Mouse (Mus musculus): Measurements from ENCODE around the gene Iqgap2. TPM values are rescaled to one million over a fixed set of nuclear protein-coding genes. Genes with fewer than 3 reads are reported as not detected.

The Iqgap2 gene
- polyA plus RNA-seq, 1 experiment from 2014 or later, result 12.6 TPM

GRCm38 (mm10) chr13:95638894-95639293 is 252.8 kb downstream of the Iqgap2 start:
- H3K4me1 ChIP-seq, result peaks cover 32% of the 10 kb centered on the region
- H3K9ac ChIP-seq, result no peak overlapping the region
- peaks cover 4% of the 10 kb centered on the region; the same call in 1 of the 2 replicates for H3K36me3 ChIP-seq
- H3K4me2 ChIP-seq (replicated peaks), result no peak overlapping the region
- H3K27ac ChIP-seq, result no peak overlapping the region
- no peaks in the 10 kb centered on the region for H3K9me3 ChIP-seq
- no peak overlapping the region for H3K4me3 ChIP-seq
- 23% methylated on average over 5 of the region's 5 CpGs for WGBS
- no peak for ATAC-seq (ENCODE audit: low FRiP score, low read depth)
- H3K27me3 ChIP-seq, result no peaks in the 10 kb centered on the region

GRCm38 (mm10) chr13:95637737-95638136 is 254.0 kb downstream of the Iqgap2 start:
- no peak overlapping the region for H3K9ac ChIP-seq
- no peaks in the 10 kb centered on the region for H3K9me3 ChIP-seq
- no peaks in the 10 kb centered on the region for H3K27me3 ChIP-seq
- H3K36me3 ChIP-seq, result no peaks in the 10 kb centered on the region
- WGBS, result 80% methylated on average over 10 of the region's 10 CpGs
- no peak overlapping the region for H3K4me3 ChIP-seq
- no peak overlapping the region for H3K4me2 ChIP-seq (replicated peaks)
- no peak overlapping the region for H3K27ac ChIP-seq
- ATAC-seq (ENCODE audit: low FRiP score, low read depth), result no peak
- H3K4me1 ChIP-seq, result peaks cover 22% of the 10 kb centered on the region

GRCm38 (mm10) chr13:95635301-95635700 is 256.4 kb downstream of the Iqgap2 start:
- no peak for ATAC-seq (ENCODE audit: low FRiP score, low read depth)
- H3K4me3 ChIP-seq, result no peak overlapping the region
- H3K27ac ChIP-seq, result no peak overlapping the region
- H3K4me2 ChIP-seq (replicated peaks), result no peak overlapping the region
- H3K27me3 ChIP-seq, result no peaks in the 10 kb centered on the region
- no peaks in the 10 kb centered on the region for H3K9me3 ChIP-seq
- H3K4me1 ChIP-seq, result peaks cover 20% of the 10 kb centered on the region
- 90% methylated on average over 12 of the region's 12 CpGs for WGBS
- peaks cover 11% of the 10 kb centered on the region for H3K36me3 ChIP-seq
- H3K9ac ChIP-seq, result no peak overlapping the region

GRCm38 (mm10) chr13:95634451-95634850 is 257.3 kb downstream of the Iqgap2 start:
- no peak for ATAC-seq (ENCODE audit: low FRiP score, low read depth)
- peaks cover 16% of the 10 kb centered on the region for H3K36me3 ChIP-seq
- no peak overlapping the region for H3K9ac ChIP-seq
- 42% methylated on average over 2 of the region's 2 CpGs for WGBS
- no peak overlapping the region for H3K27ac ChIP-seq
- no peaks in the 10 kb centered on the region for H3K27me3 ChIP-seq
- no peak overlapping the region for H3K4me2 ChIP-seq (replicated peaks)
- no peaks in the 10 kb centered on the region for H3K9me3 ChIP-seq
- H3K4me3 ChIP-seq, result no peak overlapping the region
- H3K4me1 ChIP-seq, result peaks cover 16% of the 10 kb centered on the region

GRCm38 (mm10) chr13:95633384-95633783 is 258.3 kb downstream of the Iqgap2 start:
- Histone ChIP-seq H3K36me3 (peaks cover 24% of the 10 kb centered on the region), H3K9ac (no peak overlapping the region), H3K4me3 (no peak overlapping the region), H3K4me1 (peaks cover 6% of the 10 kb centered on the region), H3K27me3 (no peaks in the 10 kb centered on the region), H3K9me3 (no peaks in the 10 kb centered on the region), H3K4me2 (replicated peaks) (no peak overlapping the region), H3K27ac (no peak overlapping the region)
- no peak for ATAC-seq (ENCODE audit: low FRiP score, low read depth)
- no CpG with 5 or more reads among the region's 2 CpGs for WGBS

- WGBS, result 83% methylated on average over 6 of the region's 6 CpGs
Measured at GRCm38 (mm10) chr13:95632144-95632543, 259.6 kb downstream of the Iqgap2 start.

GRCm38 (mm10) chr13:95630747-95631146 is 261.0 kb downstream of the Iqgap2 start:
- Histone ChIP-seq H3K27ac (no peak overlapping the region), H3K36me3 (peaks cover 28% of the 10 kb centered on the region), H3K9ac (no peak overlapping the region), H3K9me3 (no peaks in the 10 kb centered on the region), H3K4me1 (no peaks in the 10 kb centered on the region; the same call in 1 of the 2 replicates), H3K27me3 (no peaks in the 10 kb centered on the region), H3K4me2 (replicated peaks) (no peak overlapping the region), H3K4me3 (no peak overlapping the region)
- ATAC-seq (ENCODE audit: low FRiP score, low read depth), result no peak
- WGBS, result 78% methylated on average over 2 of the region's 2 CpGs

More at GRCm38 (mm10) chr13:95632144-95632543, 259.6 kb downstream of the Iqgap2 start:
- Histone ChIP-seq H3K9me3 (no peaks in the 10 kb centered on the region), H3K27me3 (no peaks in the 10 kb centered on the region), H3K4me1 (no peaks in the 10 kb centered on the region; the same call in 1 of the 2 replicates), H3K27ac (no peak overlapping the region), H3K4me3 (no peak overlapping the region), H3K4me2 (replicated peaks) (no peak overlapping the region), H3K36me3 (peaks cover 28% of the 10 kb centered on the region), H3K9ac (no peak overlapping the region)
- ATAC-seq (ENCODE audit: low FRiP score, low read depth), result no peak

GRCm38 (mm10) chr13:95629751-95630150 is 262.0 kb downstream of the Iqgap2 start:
- Histone ChIP-seq H3K27me3 (no peaks in the 10 kb centered on the region), H3K9ac (no peak overlapping the region), H3K27ac (no peak overlapping the region), H3K36me3 (peaks cover 28% of the 10 kb centered on the region), H3K4me2 (replicated peaks) (no peak overlapping the region), H3K4me3 (no peak overlapping the region), H3K9me3 (no peaks in the 10 kb centered on the region), H3K4me1 (no peaks in the 10 kb centered on the region; the same call in 1 of the 2 replicates)
- no peak for ATAC-seq (ENCODE audit: low FRiP score, low read depth)
- WGBS, result 84% methylated on average over 10 of the region's 10 CpGs

GRCm38 (mm10) chr13:95626696-95627095 is 265.0 kb downstream of the Iqgap2 start:
- no peak overlapping the region for H3K4me3 ChIP-seq
- peaks cover 20% of the 10 kb centered on the region for H3K36me3 ChIP-seq
- no peaks in the 10 kb centered on the region for H3K4me1 ChIP-seq
- no peaks in the 10 kb centered on the region for H3K27me3 ChIP-seq
- H3K27ac ChIP-seq, result no peak overlapping the region
- ATAC-seq (ENCODE audit: low FRiP score, low read depth), result no peak
- H3K9ac ChIP-seq, result no peak overlapping the region
- H3K4me2 ChIP-seq (replicated peaks), result no peak overlapping the region
- H3K9me3 ChIP-seq, result no peaks in the 10 kb centered on the region
- 71% methylated on average over 7 of the region's 7 CpGs for WGBS

- H3K4me3 ChIP-seq, result no peak overlapping the region
- H3K27ac ChIP-seq, result no peak overlapping the region
- WGBS, result 80% methylated on average over 3 of the region's 3 CpGs
- H3K9ac ChIP-seq, result no peak overlapping the region
- no peak overlapping the region for H3K4me2 ChIP-seq (replicated peaks)
- no peaks in the 10 kb centered on the region for H3K4me1 ChIP-seq
- ATAC-seq (ENCODE audit: low FRiP score, low read depth), result no peak
- H3K36me3 ChIP-seq, result no peaks in the 10 kb centered on the region
- no peaks in the 10 kb centered on the region for H3K9me3 ChIP-seq
- no peaks in the 10 kb centered on the region for H3K27me3 ChIP-seq
Measured at GRCm38 (mm10) chr13:95623042-95623441, 268.7 kb downstream of the Iqgap2 start.

GRCm38 (mm10) chr13:95621563-95621962 is 270.2 kb downstream of the Iqgap2 start:
- H3K4me2 ChIP-seq (replicated peaks), result no peak overlapping the region
- H3K36me3 ChIP-seq, result no peaks in the 10 kb centered on the region
- ATAC-seq (ENCODE audit: low FRiP score, low read depth), result no peak
- no peak overlapping the region for H3K27ac ChIP-seq
- H3K27me3 ChIP-seq, result no peaks in the 10 kb centered on the region
- H3K9ac ChIP-seq, result no peak overlapping the region
- WGBS, result 80% methylated on average over 3 of the region's 3 CpGs
- H3K9me3 ChIP-seq, result no peaks in the 10 kb centered on the region
- no peak overlapping the region for H3K4me3 ChIP-seq
- H3K4me1 ChIP-seq, result peaks cover 7% of the 10 kb centered on the region

GRCm38 (mm10) chr13:95618859-95619258 is 272.9 kb downstream of the Iqgap2 start:
- peak; percentile 6; the same call in 1 of the 2 replicates for ATAC-seq (ENCODE audit: low FRiP score, low read depth)

GRCm38 (mm10) chr13:95618309-95618712 is 273.4 kb downstream of the Iqgap2 start, which contains the start of gene F2r:
Gene F2r (minus strand): TSS chr13:95618487.
- ATAC-seq (ENCODE audit: low FRiP score, low read depth), result peak; percentile 93
- Histone ChIP-seq H3K27ac (peak within 1 kb of the TSS; percentile 77; the same call in 1 of the 2 replicates), H3K4me2 (replicated peaks) (peak within 1 kb of the TSS; percentile 75), H3K27me3 (no peaks in the 10 kb centered on the region), H3K4me3 (peak within 1 kb of the TSS; percentile 75), H3K9ac (peak within 1 kb of the TSS; percentile 90), H3K4me1 (peaks cover 28% of the 10 kb centered on the region), H3K9me3 (no peaks in the 10 kb centered on the region), H3K36me3 (0 out of 2 replicates have a peak, but pooled peaks cover 6% of the 10 kb centered on the region)
- under 1% methylated on average over 42 of the region's 42 CpGs for WGBS

More at GRCm38 (mm10) chr13:95618859-95619258, 272.9 kb downstream of the Iqgap2 start:
- WGBS, result 7% methylated on average over 13 of the region's 13 CpGs
- peak overlapping the region; percentile 90 for H3K9ac ChIP-seq
- H3K4me2 ChIP-seq (replicated peaks), result peak overlapping the region; percentile 75
- H3K4me3 ChIP-seq, result peak overlapping the region; percentile 75
- H3K4me1 ChIP-seq, result peaks cover 28% of the 10 kb centered on the region
- peak overlapping the region; percentile 77; the same call in 1 of the 2 replicates for H3K27ac ChIP-seq
- 0 out of 2 replicates have a peak, but pooled peaks cover 6% of the 10 kb centered on the region for H3K36me3 ChIP-seq
- H3K27me3 ChIP-seq, result no peaks in the 10 kb centered on the region
- no peaks in the 10 kb centered on the region for H3K9me3 ChIP-seq

Data from limb, embryonic 13.5 days (tissue).